Comparison of ENCODE assay signal across 9 mouse cellular contexts in genomic region chr19:12006361-12006947, GRCm38 (mm10). TPM values are rescaled to one million over a fixed set of nuclear protein-coding genes. Genes with fewer than 3 reads are reported as not detected.
DNase-seq lines count a peak whose midpoint lies in the region; ATAC-seq and TF ChIP-seq lines count a peak whose summit lies in the region.
"Had no signal": no experiment of that assay in that cellular context is flagged by ENCODE, and none has a peak within 500 bp of the region (broad histone marks: within the 10 kb centered on the region; RNA-seq: fewer than 3 reads in every experiment).

No protein-coding gene starts in this region.

- H3K9me3 ChIP-seq in forebrain, embryonic 11.5 days (ENCODE audit: control insufficient read depth, low read length), result no peaks in the 10 kb centered on the region
- H3K9me3 ChIP-seq in limb, embryonic 14.5 days (ENCODE audit: control insufficient read depth, low read length), result no peaks in the 10 kb centered on the region

- WGBS in forebrain, embryonic 11.5 days, result under 1% methylated on average over 17 of the region's 17 CpGs
- WGBS in limb, embryonic 14.5 days, result 1% methylated on average over 17 of the region's 17 CpGs

- H3K36me3 ChIP-seq in forebrain, embryonic 11.5 days (ENCODE audit: control insufficient read depth, insufficient read depth, low read length), result no peaks in the 10 kb centered on the region
- H3K36me3 ChIP-seq in limb, embryonic 14.5 days (ENCODE audit: control insufficient read depth, insufficient read depth, low read length), result no peaks in the 10 kb centered on the region

- H3K9ac ChIP-seq in forebrain, embryonic 11.5 days (ENCODE audit: low read length), result peak overlapping the region; percentile 54
- H3K9ac ChIP-seq in limb, embryonic 14.5 days (ENCODE audit: low read depth, low read length, severe bottlenecking), result peak overlapping the region; percentile 51

- no peak for ATAC-seq in forebrain, embryonic 11.5 days (replicated peaks; ENCODE audit: low FRiP score)
- ATAC-seq in limb, embryonic 14.5 days (ENCODE audit: low FRiP score, low read depth), result no peak
- ATAC-seq in megakaryocyte progenitor cell, adult 5-6 weeks (replicated peaks; ENCODE audit: poor library complexity), result no peak

- peak; percentile 23 for DNase-seq in adrenal gland, postnatal 10 days
- DNase-seq in adrenal gland, adult 18-20 months (ENCODE audit: low spot score in 2 of 2), result no peak
- peak; percentile 15 for DNase-seq in ovary, postnatal 36 days (ENCODE audit: low spot score)
- DNase-seq in ovary, postnatal 14 days (ENCODE audit: low spot score), result no peak
- peak; percentile 55 for DNase-seq in forebrain, embryonic 11.5 days (ENCODE audit: low spot score)
- DNase-seq in limb, embryonic 14.5 days (ENCODE audit: low spot score), result no peak
- peak; percentile 20 to 66 for DNase-seq in spleen, postnatal 4 days (ENCODE audit: low spot score in 2 of 2)

- H3K4me1 ChIP-seq in forebrain, embryonic 11.5 days (replicated peaks; ENCODE audit: control insufficient read depth, insufficient read depth, low read length), result no peaks in the 10 kb centered on the region
- peaks cover 12% of the 10 kb centered on the region for H3K4me1 ChIP-seq in limb, embryonic 14.5 days (ENCODE audit: control insufficient read depth, insufficient read depth, low read length)

- H3K27ac ChIP-seq in forebrain, embryonic 11.5 days (ENCODE audit: low read depth, low read length), result no peak overlapping the region
- H3K27ac ChIP-seq in limb, embryonic 14.5 days (replicated peaks; ENCODE audit: low read depth, low read length), result peak overlapping the region; percentile 5; the same call in 1 of the 2 replicates

- no peaks in the 10 kb centered on the region for H3K27me3 ChIP-seq in forebrain, embryonic 11.5 days (ENCODE audit: control insufficient read depth, insufficient read depth, low read length)
- H3K27me3 ChIP-seq in limb, embryonic 14.5 days (ENCODE audit: control insufficient read depth, insufficient read depth, low read length), result no peaks in the 10 kb centered on the region

- H3K4me2 ChIP-seq in forebrain, embryonic 11.5 days (ENCODE audit: low read depth, low read length, severe bottlenecking), result peak overlapping the region; percentile 70
- peak overlapping the region; percentile 62 for H3K4me2 ChIP-seq in limb, embryonic 14.5 days (replicated peaks; ENCODE audit: low read depth, low read length, severe bottlenecking)

- H3K4me3 ChIP-seq in forebrain, embryonic 11.5 days (ENCODE audit: low read depth, low read length), result peak overlapping the region; percentile 44
- peak overlapping the region; percentile 65 for H3K4me3 ChIP-seq in limb, embryonic 14.5 days (replicated peaks; ENCODE audit: low read length)

- no peak for TF ChIP-seq POLR2A in limb, embryonic 14.5 days (IDR thresholded peaks at IDR 0.05; ENCODE audit: borderline replicate concordance, extremely low read depth, insufficient read depth, insufficient read length)

RNA-seq across cellular contexts. Expression of gene Olfr1423, which starts 34.7 kb away (rescaled TPM):
- not detected for total RNA-seq in adrenal gland, postnatal 10 days (2021)
- not detected for total RNA-seq in adrenal gland, adult 18-20 months (2021)
- not detected in 2 replicates for polyA plus RNA-seq in forebrain, embryonic 11.5 days (2014; fragmentation: Nextera tagmentation; extraction: Ambion mirVana)
- not detected in 2 replicates for polyA plus RNA-seq in limb, embryonic 14.5 days (2012; rRNA removed)
- not detected in 2 replicates for polyA plus RNA-seq in limb, embryonic 14.5 days (2014; fragmentation: Nextera tagmentation; extraction: Ambion mirVana)
- total RNA-seq in megakaryocyte progenitor cell, adult 5-6 weeks (2015), result 0.07 TPM in 1 of 2 replicates, not detected in the other
- total RNA-seq in megakaryocyte progenitor cell, adult 5-6 weeks (2017), result not detected in 2 replicates
- total RNA-seq: left cerebral cortex, adult 18-20 months had no signal

RNA-seq across cellular contexts. Expression of gene Osbp, which starts 40.7 kb away (rescaled TPM):
- 10 to 100 TPM; 60.8 to 65.6 TPM for total RNA-seq in adrenal gland, postnatal 10 days (2021)
- 10 to 100 TPM; 61.3 to 90.1 TPM for total RNA-seq in adrenal gland, adult 18-20 months (2021)
- 6.1 and 6.6 TPM in 2 replicates for polyA plus RNA-seq in forebrain, embryonic 11.5 days (2014; fragmentation: Nextera tagmentation; extraction: Ambion mirVana)
- 33.4 and 37.5 TPM in 2 replicates for polyA plus RNA-seq in limb, embryonic 14.5 days (2012; rRNA removed)
- 10.9 and 11.7 TPM in 2 replicates for polyA plus RNA-seq in limb, embryonic 14.5 days (2014; fragmentation: Nextera tagmentation; extraction: Ambion mirVana)
- 35.3 and 40.5 TPM in 2 replicates for total RNA-seq in megakaryocyte progenitor cell, adult 5-6 weeks (2015)
- 42.1 and 50.8 TPM in 2 replicates for total RNA-seq in megakaryocyte progenitor cell, adult 5-6 weeks (2017)

RNA-seq across cellular contexts. Expression of gene Olfr1424, which starts 56.0 kb away (rescaled TPM):
- total RNA-seq in adrenal gland, postnatal 10 days (2021), result not detected
- not detected for total RNA-seq in adrenal gland, adult 18-20 months (2021)
- polyA plus RNA-seq in forebrain, embryonic 11.5 days (2014; fragmentation: Nextera tagmentation; extraction: Ambion mirVana), result not detected in 2 replicates
- polyA plus RNA-seq in limb, embryonic 14.5 days (2012; rRNA removed), result not detected in 2 replicates
- not detected in 2 replicates for polyA plus RNA-seq in limb, embryonic 14.5 days (2014; fragmentation: Nextera tagmentation; extraction: Ambion mirVana)
- not detected in 2 replicates for total RNA-seq in megakaryocyte progenitor cell, adult 5-6 weeks (2015)
- total RNA-seq in megakaryocyte progenitor cell, adult 5-6 weeks (2017), result not detected in 2 replicates
- total RNA-seq: left cerebral cortex, adult 18-20 months had no signal

Comparison
In these comparisons a context has a peak if more than half of its experiments do, and no peak if none do; other contexts are left out.
1. DNase-seq: peak in adrenal gland, postnatal 10 days (single experiment), ovary, postnatal 36 days (single experiment), forebrain, embryonic 11.5 days (single experiment) and spleen, postnatal 4 days (2 of 2); none in adrenal gland, adult 18-20 months (0 of 2), ovary, postnatal 14 days (single experiment) and limb, embryonic 14.5 days (single experiment).